Mouse (Mus musculus): ENCODE data around the gene Scnm1. TPM values are rescaled to one million over a fixed set of nuclear protein-coding genes. Genes with fewer than 3 reads are reported as not detected.
"Not testable (repeated sequence)": the region's sequence is repeated elsewhere in the genome, so short reads cannot be mapped to it uniquely, and the experiment has no call there.

Scnm1 gene
- polyA plus RNA-seq, 1 experiment = 30.6 TPM

- peaks cover 7% of the 10 kb centered on the region for H3K36me3 ChIP-seq (ENCODE audit: control insufficient read depth, insufficient read depth)
- no peaks in the 10 kb centered on the region for H3K79me2 ChIP-seq (ENCODE audit: control insufficient read depth, insufficient read depth)
- H3K4me3 ChIP-seq = no peak overlapping the region
- no peak for TF ChIP-seq POLR2A (IDR thresholded peaks at IDR 0.05; ENCODE audit: insufficient read length, low read depth)
- TF ChIP-seq MAX (IDR thresholded peaks at IDR 0.05; ENCODE audit: low read depth) = no peak
- TF ChIP-seq POLR2AphosphoS2 (IDR thresholded peaks at IDR 0.05; ENCODE audit: insufficient read length, low read depth) = no peak
- no peak for TF ChIP-seq USF1 (IDR thresholded peaks at IDR 0.05; ENCODE audit: low read depth)
- TF ChIP-seq SRF (IDR thresholded peaks at IDR 0.05; ENCODE audit: control insufficient read depth, insufficient read length, low read depth) = no peak
- no peak for TF ChIP-seq REST (IDR thresholded peaks at IDR 0.05; ENCODE audit: insufficient read depth, insufficient read length)
- no peak for TF ChIP-seq TCF12 (IDR thresholded peaks at IDR 0.05; ENCODE audit: insufficient read depth, poor library complexity, severe bottlenecking)
- no peak for TF ChIP-seq E2F4 (IDR thresholded peaks at IDR 0.05; ENCODE audit: insufficient read depth)
- TF ChIP-seq TCF3 (IDR thresholded peaks at IDR 0.05; ENCODE audit: insufficient read length, low read depth) = no peak
- no peak for TF ChIP-seq MYOD1 (IDR thresholded peaks at IDR 0.05; ENCODE audit: control insufficient read depth in 1 of 3, insufficient read length in 2 of 3, low read depth in 2 of 3)
- no peak for TF ChIP-seq CEBPB (IDR thresholded peaks at IDR 0.05; ENCODE audit: insufficient read depth, poor library complexity, severe bottlenecking)
- TF ChIP-seq MYOG (IDR thresholded peaks at IDR 0.05; ENCODE audit: control insufficient read depth in 1 of 3, insufficient read depth in 1 of 3, insufficient read length in 2 of 3, low read depth in 2 of 3) = no peak
- no peak overlapping the region for H3ac ChIP-seq (ENCODE audit: control insufficient read depth, insufficient read length)
- H3K4me2 ChIP-seq (ENCODE audit: low read depth) = no peak overlapping the region
- no peaks in the 10 kb centered on the region for H3K27me3 ChIP-seq (ENCODE audit: control insufficient read depth, insufficient read depth, insufficient read length)
These were observed 12.2 kb downstream of the Scnm1 start for GRCm38 (mm10) chr3:95121580-95121979.

GRCm38 (mm10) chr3:95117751-95118150 is 16.1 kb downstream of the Scnm1 start:
- peak overlapping the region; percentile 24 for H3K4me2 ChIP-seq (ENCODE audit: low read depth)
- no peak for TF ChIP-seq TCF3 (IDR thresholded peaks at IDR 0.05; ENCODE audit: insufficient read length, low read depth)
- no peak for TF ChIP-seq E2F4 (IDR thresholded peaks at IDR 0.05; ENCODE audit: insufficient read depth)
- TF ChIP-seq USF1 (IDR thresholded peaks at IDR 0.05; ENCODE audit: low read depth) = no peak
- no peak for TF ChIP-seq MYOG (IDR thresholded peaks at IDR 0.05; ENCODE audit: control insufficient read depth in 1 of 3, insufficient read depth in 1 of 3, insufficient read length in 2 of 3, low read depth in 2 of 3)
- no peak for TF ChIP-seq SRF (IDR thresholded peaks at IDR 0.05; ENCODE audit: control insufficient read depth, insufficient read length, low read depth)
- TF ChIP-seq MAX (IDR thresholded peaks at IDR 0.05; ENCODE audit: low read depth) = no peak
- TF ChIP-seq CEBPB (IDR thresholded peaks at IDR 0.05; ENCODE audit: insufficient read depth, poor library complexity, severe bottlenecking) = no peak
- no peak for TF ChIP-seq POLR2AphosphoS2 (IDR thresholded peaks at IDR 0.05; ENCODE audit: insufficient read length, low read depth)
- TF ChIP-seq TCF12 (IDR thresholded peaks at IDR 0.05; ENCODE audit: insufficient read depth, poor library complexity, severe bottlenecking) = no peak
- no peak for TF ChIP-seq MYOD1 (IDR thresholded peaks at IDR 0.05; ENCODE audit: control insufficient read depth in 1 of 3, insufficient read length in 2 of 3, low read depth in 2 of 3)
- no peak for TF ChIP-seq REST (IDR thresholded peaks at IDR 0.05; ENCODE audit: insufficient read depth, insufficient read length)
- TF ChIP-seq POLR2A (IDR thresholded peaks at IDR 0.05; ENCODE audit: insufficient read length, low read depth) = no peak
- H3K36me3 ChIP-seq (ENCODE audit: control insufficient read depth, insufficient read depth) = peaks cover 7% of the 10 kb centered on the region
- no peaks in the 10 kb centered on the region for H3K27me3 ChIP-seq (ENCODE audit: control insufficient read depth, insufficient read depth, insufficient read length)
- H3ac ChIP-seq (ENCODE audit: control insufficient read depth, insufficient read length) = no peak overlapping the region
- peaks cover 12% of the 10 kb centered on the region for H3K79me2 ChIP-seq (ENCODE audit: control insufficient read depth, insufficient read depth)
- H3K4me3 ChIP-seq = no peak overlapping the region

GRCm38 (mm10) chr3:95112760-95113159 is 21.1 kb downstream of the Scnm1 start:
- Histone ChIP-seq H3K27me3 (ENCODE audit: control insufficient read depth, insufficient read depth, insufficient read length) (no peaks in the 10 kb centered on the region), H3K79me2 (ENCODE audit: control insufficient read depth, insufficient read depth) (peaks cover 24% of the 10 kb centered on the region), H3K36me3 (ENCODE audit: control insufficient read depth, insufficient read depth) (no peaks in the 10 kb centered on the region), H3ac (ENCODE audit: control insufficient read depth, insufficient read length) (no peak overlapping the region), H3K4me2 (ENCODE audit: low read depth) (peak overlapping the region; percentile 63), H3K4me3 (no peak overlapping the region)
- TF ChIP-seq MAX (IDR thresholded peaks at IDR 0.05; ENCODE audit: low read depth) = no peak

- Histone ChIP-seq H3K27me3 (ENCODE audit: control insufficient read depth, insufficient read depth, insufficient read length) (no peaks in the 10 kb centered on the region), H3K4me2 (ENCODE audit: low read depth) (peak within 1 kb of the TSS; percentile 63), H3K4me3 (peak within 1 kb of the TSS; percentile 73), H3K36me3 (ENCODE audit: control insufficient read depth, insufficient read depth) (no peaks in the 10 kb centered on the region), H3ac (ENCODE audit: control insufficient read depth, insufficient read length) (peak within 1 kb of the TSS; percentile 5), H3K79me2 (ENCODE audit: control insufficient read depth, insufficient read depth) (peaks cover 30% of the 10 kb centered on the region)
- TF ChIP-seq TCF12 (IDR thresholded peaks at IDR 0.05; ENCODE audit: insufficient read depth, poor library complexity, severe bottlenecking) = no peak
- TF ChIP-seq POLR2AphosphoS2 (IDR thresholded peaks at IDR 0.05; ENCODE audit: insufficient read length, low read depth) = peak; percentile 32
- TF ChIP-seq POLR2A (IDR thresholded peaks at IDR 0.05; ENCODE audit: insufficient read length, low read depth) = peak; percentile 64
- TF ChIP-seq MYOG (IDR thresholded peaks at IDR 0.05; ENCODE audit: control insufficient read depth in 1 of 3, insufficient read depth in 1 of 3, insufficient read length in 2 of 3, low read depth in 2 of 3) = peak in 1 of 3 experiments; percentile 22
- no peak for TF ChIP-seq MYOD1 (IDR thresholded peaks at IDR 0.05; ENCODE audit: control insufficient read depth in 1 of 3, insufficient read length in 2 of 3, low read depth in 2 of 3)
- TF ChIP-seq SRF (IDR thresholded peaks at IDR 0.05; ENCODE audit: control insufficient read depth, insufficient read length, low read depth) = peak; percentile 85
- no peak for TF ChIP-seq E2F4 (IDR thresholded peaks at IDR 0.05; ENCODE audit: insufficient read depth)
- TF ChIP-seq CEBPB (IDR thresholded peaks at IDR 0.05; ENCODE audit: insufficient read depth, poor library complexity, severe bottlenecking) = 0 out of 2 replicates have a peak, but pooled peaks have one; percentile 1
These were observed 22.7 kb downstream of the Scnm1 start, which contains the start of gene Vps72 for GRCm38 (mm10) chr3:95110911-95111726. Gene Vps72, plus strand, starts transcription at chr3:95111022.

GRCm38 (mm10) chr3:95107898-95108297 is 25.9 kb downstream of the Scnm1 start:
- no peak overlapping the region for H3K4me3 ChIP-seq
- no peaks in the 10 kb centered on the region for H3K27me3 ChIP-seq (ENCODE audit: control insufficient read depth, insufficient read depth, insufficient read length)
- no peak overlapping the region for H3ac ChIP-seq (ENCODE audit: control insufficient read depth, insufficient read length)
- no peaks in the 10 kb centered on the region for H3K36me3 ChIP-seq (ENCODE audit: control insufficient read depth, insufficient read depth)
- H3K79me2 ChIP-seq (ENCODE audit: control insufficient read depth, insufficient read depth) = peaks cover 51% of the 10 kb centered on the region
- TF ChIP-seq USF1 (IDR thresholded peaks at IDR 0.05; ENCODE audit: low read depth) (no peak), POLR2A (IDR thresholded peaks at IDR 0.05; ENCODE audit: insufficient read length, low read depth) (no peak), CEBPB (IDR thresholded peaks at IDR 0.05; ENCODE audit: insufficient read depth, poor library complexity, severe bottlenecking) (no peak), SRF (IDR thresholded peaks at IDR 0.05; ENCODE audit: control insufficient read depth, insufficient read length, low read depth) (no peak), MAX (IDR thresholded peaks at IDR 0.05; ENCODE audit: low read depth) (no peak), REST (IDR thresholded peaks at IDR 0.05; ENCODE audit: insufficient read depth, insufficient read length) (no peak), MYOG (IDR thresholded peaks at IDR 0.05; ENCODE audit: control insufficient read depth in 1 of 3, insufficient read depth in 1 of 3, insufficient read length in 2 of 3, low read depth in 2 of 3) (no peak), POLR2AphosphoS2 (IDR thresholded peaks at IDR 0.05; ENCODE audit: insufficient read length, low read depth) (no peak), MYOD1 (IDR thresholded peaks at IDR 0.05; ENCODE audit: control insufficient read depth in 1 of 3, insufficient read length in 2 of 3, low read depth in 2 of 3) (no peak), TCF12 (IDR thresholded peaks at IDR 0.05; ENCODE audit: insufficient read depth, poor library complexity, severe bottlenecking) (no peak), TCF3 (IDR thresholded peaks at IDR 0.05; ENCODE audit: insufficient read length, low read depth) (no peak), E2F4 (IDR thresholded peaks at IDR 0.05; ENCODE audit: insufficient read depth) (no peak)
- H3K4me2 ChIP-seq (ENCODE audit: low read depth) = no peak overlapping the region

GRCm38 (mm10) chr3:95107308-95107707 is 26.5 kb downstream of the Scnm1 start:
- Histone ChIP-seq H3K4me2 (ENCODE audit: low read depth) (peak overlapping the region; percentile 83), H3K79me2 (ENCODE audit: control insufficient read depth, insufficient read depth) (peaks cover 50% of the 10 kb centered on the region), H3K4me3 (peak overlapping the region; percentile 100)
- H3K36me3 ChIP-seq (ENCODE audit: control insufficient read depth, insufficient read depth); H3K27me3 ChIP-seq (ENCODE audit: control insufficient read depth, insufficient read depth, insufficient read length); H3ac ChIP-seq (ENCODE audit: control insufficient read depth, insufficient read length): not testable (repeated sequence)

Measured in myocyte (in vitro differentiated cells).